Comparison of ENCODE assay signal across 9 mouse cellular contexts in genomic region chr10:12690601-12691000, GRCm38 (mm10).
DNase-seq lines count a peak whose midpoint lies in the region; ATAC-seq lines count a peak whose summit lies in the region.
"Had no signal": no experiment of that assay in that cellular context is flagged by ENCODE, and none has a peak within 500 bp of the region (broad histone marks: within the 10 kb centered on the region; RNA-seq: fewer than 3 reads in every experiment).

No protein-coding gene starts in this region.

- DNase-seq in 3134 (ENCODE audit: extremely low read depth, insufficient read length, low spot score) (peak; percentile 66), R1 (ENCODE audit: low read depth, low spot score) (peak; percentile 61)
- peak; percentile 91 to 93 for DNase-seq in cerebellum, postnatal 14 days
- DNase-seq in gastrocnemius, adult 8-10 months (ENCODE audit: low spot score in 2 of 2) = peak; percentile 24 to 36
- peak; percentile 82 for DNase-seq in kidney, adult 9 months
- peak; percentile 18 to 40 for DNase-seq in thymus, adult 18-20 months

- no peaks in the 10 kb centered on the region for H3K27me3 ChIP-seq in limb, embryonic 13.5 days
- H3K27me3 ChIP-seq: embryonic facial prominence, embryonic 15.5 days had no signal

- H3K4me3 ChIP-seq in limb, embryonic 13.5 days = no peak overlapping the region
- H3K4me3 ChIP-seq: embryonic facial prominence, embryonic 15.5 days had no signal

- 20% methylated on average over 5 of the region's 5 CpGs for WGBS in limb, embryonic 13.5 days

- no peak overlapping the region for H3K9ac ChIP-seq in limb, embryonic 13.5 days
- H3K9ac ChIP-seq: embryonic facial prominence, embryonic 15.5 days had no signal

- peaks cover 29% of the 10 kb centered on the region; the same call in 1 of the 2 replicates for H3K36me3 ChIP-seq in limb, embryonic 13.5 days

- H3K4me1 ChIP-seq in limb, embryonic 13.5 days = peaks cover 3% of the 10 kb centered on the region; the same call in 1 of the 2 replicates
- H3K4me1 ChIP-seq: embryonic facial prominence, embryonic 15.5 days had no signal

- no peaks in the 10 kb centered on the region for H3K9me3 ChIP-seq in limb, embryonic 13.5 days
- H3K9me3 ChIP-seq: embryonic facial prominence, embryonic 15.5 days had no signal

- H3K4me2 ChIP-seq in limb, embryonic 13.5 days (replicated peaks) = no peak overlapping the region
- H3K4me2 ChIP-seq: embryonic facial prominence, embryonic 15.5 days had no signal

- 0 out of 2 replicates have a peak, but pooled peaks have one; percentile 59 for ATAC-seq in limb, embryonic 13.5 days (ENCODE audit: low FRiP score, low read depth)
- peak; percentile 55; the same call in 1 of the 2 replicates for ATAC-seq in neutrophil, adult 5-6 weeks (ENCODE audit: extremely low read depth, insufficient number of reproducible peaks, low FRiP score, poor library complexity, severe bottlenecking)

- no peak overlapping the region for H3K27ac ChIP-seq in limb, embryonic 13.5 days
- H3K27ac ChIP-seq: embryonic facial prominence, embryonic 15.5 days had no signal

Comparison
In these comparisons a context has a peak if more than half of its experiments do, and no peak if none do; other contexts are left out.
1. DNase-seq: peak in every context shown above with its lines; median percentile 92 in cerebellum, postnatal 14 days; 82 in kidney, adult 9 months; 66 in 3134; 61 in R1; 30 in gastrocnemius, adult 8-10 months; 29 in thymus, adult 18-20 months.